Mouse (Mus musculus) ZHBTc4 (cell line): ENCODE measurements at regions not wholly inside any gene's neighbourhood (a gene's known extent, or its start where the extent isn't known, plus 50 kb on each side); places are given as distances from the start of the nearest gene placed in this dataset.
A peak's percentile ranks its signal among the peaks of the same experiment; 100 is the strongest.

Source experiments
- DNase-seq: peaks from one replicate; pipeline ENCODE4 v3.0.0-alpha.2; 2011; ENCODE audit warnings: low read depth, low spot score

DNA sequence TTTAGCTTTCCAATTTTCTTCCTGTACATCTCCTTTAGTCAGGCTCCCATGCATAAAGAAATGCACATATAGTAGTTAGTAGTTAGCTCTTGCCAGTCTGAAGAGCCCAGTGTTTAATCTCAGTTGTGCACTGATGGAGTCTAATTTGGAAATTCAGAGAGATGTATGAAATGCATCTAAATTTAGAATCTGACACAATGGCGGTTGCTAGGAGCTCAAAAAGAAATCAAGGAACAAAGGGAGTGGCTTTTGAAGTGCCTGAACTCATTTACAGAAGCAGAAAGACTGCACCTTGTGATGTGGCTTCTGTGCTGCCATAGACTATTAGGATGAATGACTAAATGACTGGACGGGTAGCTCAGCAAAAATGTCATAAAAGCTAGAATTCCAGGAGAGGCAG, 916.3 kb downstream of the Rps29 start:
- DNase-seq, result no peak

GRCm38 (mm10) chr12:68231803-68232202, 927.2 kb downstream of the Rps29 start:
- no peak for DNase-seq

GRCm38 (mm10) chr12:68217091-68217490, 941.9 kb downstream of the Rps29 start:
- DNase-seq, result no peak

DNA sequence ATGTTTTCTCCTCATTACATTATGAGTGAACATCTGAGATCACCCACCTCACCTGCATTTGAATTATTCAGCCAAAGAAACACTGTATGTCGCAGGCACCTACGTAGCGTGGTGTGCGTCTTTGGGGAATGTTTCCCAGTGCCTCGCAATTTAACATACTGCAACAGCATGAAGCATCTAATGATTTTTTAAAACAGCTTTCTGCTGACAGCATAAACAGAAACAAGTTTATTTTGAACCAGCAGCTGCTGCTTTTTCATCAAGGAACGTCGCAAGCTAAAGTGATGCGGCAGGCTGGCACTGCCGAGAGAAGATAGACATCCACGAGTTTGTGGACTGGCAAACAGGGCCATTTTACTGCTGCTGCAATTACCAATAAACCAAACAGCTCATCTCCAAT, 950.7 kb downstream of the Rps29 start:
- no peak for DNase-seq

DNA sequence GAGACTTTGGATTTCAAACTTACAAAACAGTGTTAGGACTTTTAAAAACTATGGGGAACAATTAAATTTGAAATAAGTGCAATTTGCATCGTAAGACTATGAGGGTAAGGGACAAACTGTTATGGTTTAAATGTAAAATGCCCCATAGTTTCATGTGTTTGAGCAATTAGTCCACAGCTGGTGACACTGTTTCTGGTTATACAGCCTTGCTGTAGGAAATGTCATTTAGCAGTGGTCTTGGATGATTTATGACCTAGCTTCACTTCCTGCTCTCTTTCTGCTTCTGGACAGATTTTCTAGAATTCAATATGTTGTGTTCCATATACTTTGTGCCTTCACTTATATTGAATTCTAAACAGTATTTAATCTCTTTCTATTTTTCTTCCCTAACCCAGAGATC, 961.5 kb upstream of the Mdga2 start:
- no peak for DNase-seq

DNA sequence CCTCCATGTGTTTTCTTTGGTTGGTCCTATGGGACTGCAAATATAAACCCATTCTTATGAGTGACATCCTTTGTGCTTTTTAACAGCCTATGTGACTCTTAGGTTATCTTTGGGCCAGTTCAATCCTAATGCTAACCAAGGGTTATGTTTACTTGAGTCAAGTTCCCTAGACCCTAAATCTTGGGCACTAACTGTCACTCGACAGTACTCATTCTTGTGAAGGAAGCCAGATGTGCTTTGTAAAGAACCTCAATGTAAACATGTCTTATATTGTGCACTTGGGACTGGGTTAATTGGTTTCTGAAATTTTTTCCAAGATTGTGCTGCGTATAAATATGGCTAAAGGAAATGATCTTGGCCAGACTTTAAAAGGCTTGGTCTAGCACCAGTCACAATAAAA, 939.0 kb upstream of the Mdga2 start:
- DNase-seq, result no peak

DNA sequence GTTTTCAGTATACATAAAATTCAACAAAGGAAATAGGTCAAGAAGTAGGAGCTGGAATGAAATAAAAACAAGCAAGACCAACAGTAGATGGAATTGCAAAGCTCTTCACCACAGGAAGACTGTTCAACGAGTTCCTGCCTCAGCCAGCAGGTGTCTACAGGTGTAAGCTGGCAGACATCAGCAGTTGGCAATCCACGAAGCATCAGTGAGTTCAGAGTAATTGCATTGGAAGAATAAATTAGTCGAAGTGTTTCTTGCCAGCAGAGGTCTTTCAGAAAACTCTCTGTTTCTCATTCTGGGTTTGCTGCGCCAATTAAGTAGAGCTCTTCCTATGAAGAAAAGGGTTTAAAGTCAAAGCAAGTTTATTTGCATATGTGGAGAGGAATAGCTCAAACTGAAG, 925.7 kb upstream of the Mdga2 start:
- DNase-seq, result peak; percentile 34

DNA sequence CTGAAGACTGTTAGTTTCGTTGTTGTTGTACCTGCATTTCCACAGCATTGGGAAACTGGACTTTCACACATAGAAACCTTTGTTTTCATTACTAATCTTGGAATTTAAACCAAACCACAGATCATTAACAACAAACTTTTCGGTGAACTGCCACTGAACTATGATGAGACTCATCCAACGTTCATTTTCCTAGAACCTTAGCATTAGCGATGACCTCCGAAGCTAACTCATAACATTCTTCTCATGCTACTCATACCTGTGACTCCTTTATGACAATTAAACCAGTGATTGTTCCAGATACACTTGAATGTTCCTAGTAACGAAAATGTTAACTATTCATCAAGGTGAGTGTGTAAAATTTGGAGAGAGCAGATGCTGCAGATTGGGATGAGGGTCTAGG, 917.5 kb upstream of the Mdga2 start:
- DNase-seq, result no peak

GRCm38 (mm10) chr12:68131776-68132175, 909.4 kb upstream of the Mdga2 start:
- peak; percentile 61 for DNase-seq

DNA sequence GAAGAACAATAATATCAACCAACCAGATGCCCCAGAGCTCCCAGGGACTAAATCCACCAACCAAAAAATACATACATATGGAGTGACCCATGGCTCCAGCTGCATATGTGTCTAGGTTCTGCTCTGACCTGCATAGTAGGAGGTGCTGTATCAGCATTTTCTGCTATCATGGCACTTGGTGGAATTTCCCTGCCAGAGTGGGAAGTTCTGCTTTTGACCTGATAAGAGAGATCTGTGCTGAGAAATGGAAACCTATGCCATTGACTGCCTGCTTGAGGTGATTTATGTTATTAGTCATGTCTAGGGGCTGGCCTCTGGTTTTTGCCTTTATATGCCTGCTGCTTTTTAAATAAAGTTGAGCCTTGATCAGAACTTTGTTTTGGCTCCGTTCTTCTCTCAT, 893.4 kb upstream of the Mdga2 start:
- DNase-seq, result no peak
